Mouse (Mus musculus) kidney, postnatal 36 days (tissue): ENCODE measurements around the gene Abraxas1.

Experiments used
- DNase-seq, 2 experiments: peaks; one replicate each; pipeline ENCODE4 v3.0.0; 2021 to 2022; ENCODE audit warnings: mixed read lengths in 2 of 2

The Abraxas1 gene

GRCm38 (mm10) chr5:100821375-100821774 is 610 bp upstream of the Abraxas1 start:
- DNase-seq, result no peak

DNA sequence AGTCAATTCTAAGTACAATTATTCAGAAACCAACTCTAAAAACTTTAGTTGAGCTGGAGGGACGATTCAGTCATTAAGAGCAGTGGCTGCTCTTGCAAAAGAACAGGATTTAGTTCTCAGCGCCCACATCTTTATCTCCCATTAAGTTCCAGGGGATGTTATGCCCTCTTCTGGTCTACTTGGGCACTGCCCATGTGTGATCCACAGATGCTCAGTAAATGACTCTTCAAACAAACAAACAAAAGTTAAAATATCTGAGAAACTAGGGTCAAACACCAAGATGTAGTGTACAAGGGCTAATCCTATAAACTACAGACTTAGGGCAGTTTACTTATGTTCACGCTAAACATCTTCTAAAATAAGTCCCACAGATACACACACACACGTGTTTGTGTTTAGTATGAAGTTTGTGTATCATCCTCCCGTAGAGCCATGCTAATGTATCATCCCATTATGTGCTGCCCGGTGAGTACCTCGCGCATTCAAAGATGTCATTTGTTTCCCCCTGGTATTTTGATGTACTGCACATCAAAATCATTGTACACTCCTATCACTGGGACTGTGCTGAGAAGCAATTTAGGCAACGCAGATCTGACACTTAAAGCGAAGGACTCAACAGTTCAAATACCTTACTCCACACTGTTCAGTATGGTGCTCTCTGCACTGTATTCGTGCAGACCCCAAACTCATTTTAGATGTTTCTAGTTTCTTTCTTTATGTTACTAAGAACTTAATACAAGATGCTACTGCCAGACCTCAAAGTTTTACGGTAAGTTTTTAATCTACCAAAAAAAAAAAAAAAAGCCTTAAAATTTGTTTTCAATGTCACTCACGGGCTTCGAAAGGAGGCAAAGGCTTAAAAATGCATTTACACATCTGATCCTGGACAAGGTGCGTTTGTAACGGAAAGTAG is 941 bp downstream of the Abraxas1 start:
- peak; percentile 5 to 51 for DNase-seq

GRCm38 (mm10) chr5:100818341-100818740 is 2.4 kb downstream of the Abraxas1 start:
- DNase-seq, result no peak

GRCm38 (mm10) chr5:100798165-100798860 is 22.5 kb downstream of the Abraxas1 start, which contains the start of the genes Helq and Mrps18c:
Gene Helq, minus strand, starts transcription at chr5:100798598.
Gene Mrps18c, plus strand, starts transcription at chr5:100798627.
- peak; percentile 93 to 95 for DNase-seq

GRCm38 (mm10) chr5:100794084-100794483 is 26.7 kb downstream of the Abraxas1 start:
- DNase-seq, result no peak

DNA sequence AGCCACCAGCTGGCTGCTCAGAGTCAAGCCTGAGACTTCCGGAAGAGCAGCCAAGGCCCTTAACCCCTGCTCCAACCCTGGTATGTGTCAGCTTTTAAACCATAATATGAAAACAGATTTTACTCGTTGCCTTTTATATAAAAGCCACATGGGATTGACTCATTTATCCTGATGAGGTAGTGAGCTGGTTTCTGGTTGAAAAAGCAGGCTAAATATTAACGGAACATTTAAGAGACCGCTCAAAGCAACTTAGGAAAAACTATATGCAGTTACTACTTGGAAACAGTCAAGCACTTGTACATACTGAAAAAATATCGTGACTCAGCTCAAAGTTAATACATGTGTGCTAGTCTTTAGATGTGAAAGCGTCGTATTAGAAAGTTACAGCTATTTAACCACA is 28.5 kb downstream of the Abraxas1 start:
- DNase-seq, result peak in 1 of 2 experiments; percentile 5

GRCm38 (mm10) chr5:100787527-100787926 is 33.2 kb downstream of the Abraxas1 start:
- no peak for DNase-seq

- DNase-seq, result no peak
Observed at GRCm38 (mm10) chr5:100779002-100779401, 41.8 kb downstream of the Abraxas1 start.

DNA sequence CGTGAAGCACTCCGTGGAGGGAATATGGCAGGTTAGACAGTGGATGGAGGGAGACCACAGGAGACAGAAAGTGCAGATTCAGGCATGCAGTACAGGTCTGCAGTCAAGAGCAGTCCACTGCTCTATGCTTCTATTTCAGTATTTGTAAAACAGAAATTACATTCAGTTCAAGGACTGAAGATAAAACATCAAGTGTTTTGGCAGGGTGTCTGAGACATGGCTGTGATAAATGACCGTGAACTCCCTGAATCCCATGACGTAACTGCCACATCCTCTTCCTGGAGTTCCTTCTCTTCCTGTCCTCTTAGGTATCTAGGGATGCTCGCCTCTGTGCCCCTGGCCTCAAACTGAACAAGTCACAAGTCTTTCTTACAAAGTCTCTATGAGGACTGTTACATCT is 43.9 kb downstream of the Abraxas1 start:
- DNase-seq, result no peak

DNA sequence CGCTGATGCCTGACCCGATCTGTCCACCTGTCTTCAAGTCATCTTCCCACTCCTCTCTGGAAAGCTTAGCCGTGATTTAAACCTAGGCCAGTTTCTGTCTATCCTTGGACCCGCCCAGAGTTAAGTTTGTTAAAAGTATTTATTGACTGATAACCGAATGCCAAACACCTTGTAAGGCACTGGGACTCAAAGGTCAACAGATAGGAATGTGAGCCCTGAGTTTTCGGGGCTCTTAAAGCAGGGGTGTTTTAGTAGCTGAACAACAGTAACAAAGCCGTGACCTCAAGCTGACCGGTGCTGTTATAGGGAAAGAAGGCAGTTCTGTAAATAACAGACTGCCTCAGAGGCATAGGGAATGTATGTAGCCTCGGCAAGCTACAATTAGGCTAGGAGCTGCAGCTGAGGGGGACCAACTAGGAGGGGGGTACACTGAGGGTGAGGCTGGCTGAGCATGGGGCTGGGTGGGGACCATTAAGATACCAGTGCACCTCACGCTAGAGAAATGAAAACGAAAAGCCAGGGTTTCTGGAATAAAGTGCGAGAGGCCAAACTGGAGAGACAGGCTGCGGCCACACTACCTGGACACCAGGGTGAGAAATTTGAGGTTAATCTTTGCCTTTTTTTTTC is 44.9 kb downstream of the Abraxas1 start:
- DNase-seq, result no peak

DNA sequence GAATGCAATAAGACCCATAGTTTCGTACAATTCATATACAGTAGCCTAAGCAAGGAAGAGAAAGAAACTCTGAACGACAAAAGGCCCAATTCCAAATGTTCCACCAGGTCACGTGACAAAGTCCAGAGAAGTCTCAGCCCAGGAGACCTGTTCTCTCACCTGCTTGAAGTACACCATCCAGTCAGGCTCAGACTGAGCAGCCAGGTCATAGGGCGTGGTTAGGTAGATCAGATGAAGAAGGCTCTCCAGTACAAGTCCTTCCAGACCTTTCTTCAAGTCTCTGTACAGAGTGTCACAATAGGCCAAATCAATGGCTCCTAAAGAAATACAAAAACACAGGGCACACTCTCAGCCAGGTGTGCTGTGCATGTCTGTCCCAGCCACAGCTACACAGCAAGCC is 49.2 kb downstream of the Abraxas1 start:
- DNase-seq, result no peak

GRCm38 (mm10) chr5:100766026-100766425 is 54.7 kb downstream of the Abraxas1 start:
- DNase-seq, result no peak

- no peak for DNase-seq
Observed at GRCm38 (mm10) chr5:100761736-100762135, 59.0 kb downstream of the Abraxas1 start.

- no peak for DNase-seq
Observed at GRCm38 (mm10) chr5:100760049-100760663, 60.6 kb downstream of the Abraxas1 start.

DNA sequence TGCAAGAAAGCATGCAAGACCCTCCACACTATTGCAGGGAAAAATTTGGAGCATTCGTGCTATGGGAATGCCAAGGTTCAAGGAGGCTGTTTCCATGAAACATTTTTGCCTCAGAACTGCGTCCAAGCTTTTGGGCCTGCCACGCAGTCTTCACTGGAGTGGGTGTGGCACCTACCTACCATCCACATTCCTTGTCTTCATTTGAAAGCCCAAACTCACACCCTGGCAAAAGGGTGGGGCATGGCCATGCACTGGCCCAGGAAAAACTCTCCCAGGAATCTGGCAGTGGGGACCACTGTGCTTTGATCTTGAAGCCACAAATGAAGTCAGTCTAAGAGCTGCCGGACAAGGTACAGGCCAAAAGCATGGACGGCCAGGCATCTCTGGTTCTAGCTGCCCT is 62.6 kb downstream of the Abraxas1 start:
- DNase-seq, result no peak
